Mouse (Mus musculus): ENCODE data around the gene Fhit.

DNA sequence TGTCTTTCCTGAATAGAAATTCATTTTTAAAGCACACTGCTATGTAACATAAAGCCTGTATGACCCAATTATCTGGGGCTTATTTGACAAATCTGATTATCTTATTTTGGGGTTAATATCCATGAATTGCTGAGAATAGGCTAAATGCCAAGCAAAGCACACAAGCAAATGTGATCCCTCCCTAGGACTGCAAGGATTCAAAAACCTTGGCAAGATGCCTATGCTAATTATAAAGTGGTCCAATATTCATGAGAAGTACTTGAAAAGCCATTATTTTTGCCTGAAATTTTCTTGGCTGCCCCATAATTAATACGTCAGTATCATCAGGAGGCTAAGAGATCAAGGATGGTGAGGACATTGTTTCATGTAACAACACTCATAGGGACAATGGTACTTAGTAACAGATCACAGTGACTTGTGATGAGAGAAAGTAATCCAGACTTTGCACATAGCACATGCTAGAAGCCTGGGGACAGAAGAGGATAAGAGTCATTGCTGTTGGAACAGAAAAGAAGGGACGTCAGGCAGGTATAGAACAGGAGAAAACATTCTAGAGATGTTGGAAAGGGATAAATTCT, 366.2 kb downstream of the Fhit start:
- no peak for TF ChIP-seq POLR2A (IDR thresholded peaks at IDR 0.05; ENCODE audit: borderline replicate concordance, extremely low read depth, low read depth, low read length)
- TF ChIP-seq CTCF (IDR thresholded peaks at IDR 0.05; ENCODE audit: insufficient read depth, low read length): no peak
